Mouse (Mus musculus) limb, embryonic 15.5 days (tissue): ENCODE measurements around the gene Shroom4. TPM values are rescaled to one million over a fixed set of nuclear protein-coding genes. Genes with fewer than 3 reads are reported as not detected.

ENCODE experiments used
- ATAC-seq: fragments of 200-750 bp; cut with Nextera tagmentation; 2 replicates; pipeline ENCODE4 v1.8.0; 2017; ENCODE audit warnings: low read depth, moderate TSS enrichment; ENCODE audit not compliant: insufficient number of reproducible peaks, low FRiP score, low TSS enrichment
- H3K27ac ChIP-seq: fragments of 300-500 bp; sonication (generic); 2 replicates; pipeline ENCODE4 v1.5.1; 2015; ENCODE audit warnings: moderate library complexity, mild to moderate bottlenecking, inconsistent platforms
- H3K27me3 ChIP-seq: fragments of 300-500 bp; sonication (generic); 2 replicates; pipeline ENCODE4 v1.6.1; 2015; ENCODE audit warnings: inconsistent platforms
- H3K36me3 ChIP-seq: fragments of 300-500 bp; sonication (generic); 2 replicates; pipeline ENCODE4 v1.6.1; 2015; ENCODE audit warnings: inconsistent platforms
- H3K4me1 ChIP-seq: fragments of 300-500 bp; sonication (generic); 2 replicates; pipeline ENCODE4 v1.6.1; 2015; ENCODE audit warnings: inconsistent platforms
- H3K4me2 ChIP-seq: fragments of 300-500 bp; sonication (generic); 2 replicates; pipeline ENCODE4 v1.6.1; 2015; ENCODE audit warnings: mild to moderate bottlenecking, inconsistent platforms
- H3K4me3 ChIP-seq: fragments of 300-500 bp; sonication (generic); 2 replicates; pipeline ENCODE4 v1.5.1; 2015; ENCODE audit warnings: mild to moderate bottlenecking, inconsistent platforms
- H3K9ac ChIP-seq: fragments of 300-500 bp; sonication (generic); 2 replicates; pipeline ENCODE4 v1.6.1; 2015; ENCODE audit warnings: inconsistent platforms
- H3K9me3 ChIP-seq: fragments of 300-500 bp; sonication (generic); 2 replicates; pipeline ENCODE4 v1.6.1; 2016; ENCODE audit warnings: inconsistent platforms
- WGBS: fragments of 180-500 bp; shearing (Covaris S2); methylation state at CpG from one replicate; pipeline ENCODE4 v1.1.7; 2015; 5-methylcytosine and 5-hydroxymethylcytosine counted together
- polyA plus RNA-seq: library from polyadenylated mRNA; unstranded; fragments of >200 nt; fragmentation: Nextera tagmentation; extraction: Ambion mirVana; gene quantifications from 2 replicates; pipeline ENCODE4 v1.2.1, GENCODE M21; 2015

Gene Shroom4
- polyA plus RNA-seq, 1 experiment from 2014 or later: 5.2 TPM

- H3K4me1 ChIP-seq: no peaks in the 10 kb centered on the region
- no peak overlapping the region for H3K27ac ChIP-seq
- H3K4me2 ChIP-seq: no peak overlapping the region
- H3K4me3 ChIP-seq: no peak overlapping the region
- no peak overlapping the region for H3K9ac ChIP-seq
- H3K36me3 ChIP-seq: no peaks in the 10 kb centered on the region
- no peak for ATAC-seq
- H3K9me3 ChIP-seq: no peaks in the 10 kb centered on the region
- H3K27me3 ChIP-seq: no peaks in the 10 kb centered on the region
- WGBS: 8% methylated on average over 2 of the region's 2 CpGs
These were observed 254.4 kb downstream of the Shroom4 start for GRCm38 (mm10) chrX:6654024-6654423.

- 100% methylated on average over 1 of the region's 1 CpGs for WGBS
- H3K36me3 ChIP-seq: no peaks in the 10 kb centered on the region
These were observed 259.2 kb downstream of the Shroom4 start for GRCm38 (mm10) chrX:6658820-6659324.

More at GRCm38 (mm10) chrX:6658820-6659324, 259.2 kb downstream of the Shroom4 start:
- H3K27me3 ChIP-seq: no peaks in the 10 kb centered on the region
- H3K27ac ChIP-seq: no peak overlapping the region
- no peaks in the 10 kb centered on the region for H3K9me3 ChIP-seq
- no peak overlapping the region for H3K4me2 ChIP-seq
- H3K4me1 ChIP-seq: no peaks in the 10 kb centered on the region
- no peak overlapping the region for H3K9ac ChIP-seq
- no peak overlapping the region for H3K4me3 ChIP-seq
- no peak for ATAC-seq

Other genes starting within 250 kb of the Shroom4 start
- gene Nudt10, start 226.8 kb upstream of the Shroom4 start, polyA plus RNA-seq: 3.0 and 4.4 TPM in 2 replicates
- gene Bmp15, start 79.1 kb upstream of the Shroom4 start, polyA plus RNA-seq: 0.31 and 0.36 TPM in 2 replicates